Mouse (Mus musculus) megakaryocyte progenitor cell, adult 5-6 weeks (primary cell): ENCODE measurements around the gene Slc15a1. TPM values are rescaled to one million over a fixed set of nuclear protein-coding genes. Genes with fewer than 3 reads are reported as not detected.

Source experiments
- ATAC-seq: replicated peaks from 2 replicates; pipeline ENCODE4 v1.8.0; 2016; ENCODE audit warnings: mild to moderate bottlenecking, moderate TSS enrichment, inconsistent platforms; ENCODE audit not compliant: poor library complexity
- total RNA-seq, 2 experiments: library from RNA; stranded (forward) in 1 of 2; stranded (reverse) in 1 of 2; fragments of 157-497, 149-512 nt in 1 of 2; fragments of 200-1000 nt in 1 of 2; gene quantifications; 2 replicates each; pipeline versions ENCODE4 v1.2.3 to v1.2.4; 2015 to 2017

Gene Slc15a1
- total RNA-seq (2015) (not detected in 2 replicates), total RNA-seq (2017) (not detected in 2 replicates)

- 0 out of 2 replicates have a peak, but pooled peaks have one; percentile 20 for ATAC-seq
Measured at GRCm38 (mm10) chr14:121504781-121505484, at the start of gene Slc15a1. Slc15a1 (minus strand) TSS chr14:121505252.

- no peak for ATAC-seq
Measured at GRCm38 (mm10) chr14:121553785-121554184, 48.7 kb upstream of the Slc15a1 start.

GRCm38 (mm10) chr14:121552586-121552985 is 47.5 kb upstream of the Slc15a1 start:
- no peak for ATAC-seq

- ATAC-seq, result no peak
Measured at GRCm38 (mm10) chr14:121549834-121550233, 44.8 kb upstream of the Slc15a1 start.

GRCm38 (mm10) chr14:121547745-121548144 is 42.7 kb upstream of the Slc15a1 start:
- no peak for ATAC-seq

- ATAC-seq, result no peak
Measured at GRCm38 (mm10) chr14:121546621-121547020, 41.6 kb upstream of the Slc15a1 start.

GRCm38 (mm10) chr14:121545551-121546331 is 40.7 kb upstream of the Slc15a1 start:
- peak; percentile 66 for ATAC-seq

GRCm38 (mm10) chr14:121541262-121541661 is 36.2 kb upstream of the Slc15a1 start:
- ATAC-seq, result no peak

- no peak for ATAC-seq
Measured at GRCm38 (mm10) chr14:121534501-121534900, 29.4 kb upstream of the Slc15a1 start.

- no peak for ATAC-seq
Measured at GRCm38 (mm10) chr14:121530853-121531252, 25.8 kb upstream of the Slc15a1 start.

GRCm38 (mm10) chr14:121527883-121528282 is 22.8 kb upstream of the Slc15a1 start:
- peak; percentile 69 for ATAC-seq

- ATAC-seq, result peak; percentile 61
Measured at GRCm38 (mm10) chr14:121527201-121527600, 22.1 kb upstream of the Slc15a1 start.

GRCm38 (mm10) chr14:121521709-121522108 is 16.7 kb upstream of the Slc15a1 start:
- ATAC-seq, result peak; percentile 58

GRCm38 (mm10) chr14:121516881-121517280 is 11.8 kb upstream of the Slc15a1 start:
- peak; percentile 58 for ATAC-seq

GRCm38 (mm10) chr14:121508929-121509328 is 3.9 kb upstream of the Slc15a1 start:
- ATAC-seq, result no peak

- ATAC-seq, result peak; percentile 55
Measured at GRCm38 (mm10) chr14:121506336-121506735, 1.3 kb upstream of the Slc15a1 start.

GRCm38 (mm10) chr14:121505485-121505860 is 421 bp upstream of the Slc15a1 start:
- no peak for ATAC-seq

- ATAC-seq, result peak; percentile 49
Measured at GRCm38 (mm10) chr14:121500577-121500976, 4.5 kb downstream of the Slc15a1 start.

GRCm38 (mm10) chr14:121499769-121500168 is 5.3 kb downstream of the Slc15a1 start:
- ATAC-seq, result no peak

GRCm38 (mm10) chr14:121497800-121498199 is 7.3 kb downstream of the Slc15a1 start:
- no peak for ATAC-seq

GRCm38 (mm10) chr14:121495741-121496140 is 9.3 kb downstream of the Slc15a1 start:
- ATAC-seq, result no peak

GRCm38 (mm10) chr14:121495120-121495519 is 9.9 kb downstream of the Slc15a1 start:
- ATAC-seq, result no peak
